In the genomic region with DNA sequence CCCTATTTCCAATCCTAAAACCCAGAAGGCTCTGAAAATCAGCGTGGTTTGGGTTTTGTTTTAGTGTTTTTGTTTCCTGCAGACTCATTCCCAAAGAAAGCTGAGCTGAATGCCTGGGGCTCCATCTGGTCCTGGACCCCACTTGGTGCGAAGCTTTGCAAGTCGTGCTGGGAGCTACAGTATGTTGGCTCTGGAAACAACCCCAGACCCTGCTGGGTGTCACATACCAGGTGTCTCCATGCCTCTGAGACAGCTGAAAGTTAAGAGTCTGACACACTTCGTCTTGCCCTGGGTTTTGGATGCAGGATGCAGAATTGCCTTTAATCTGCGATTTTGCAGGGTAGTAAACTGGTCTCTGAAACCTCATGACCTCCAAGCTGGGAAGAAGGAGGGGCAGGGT, we compare ENCODE assay signal across 16 mouse cellular contexts. TPM values are rescaled to one million over a fixed set of nuclear protein-coding genes. Genes with fewer than 3 reads are reported as not detected.
DNase-seq lines count a peak whose midpoint lies in the region; ATAC-seq lines count a peak whose summit lies in the region.
"Had no signal": no experiment of that assay in that cellular context is flagged by ENCODE, and none has a peak within 500 bp of the region (broad histone marks: within the 10 kb centered on the region; RNA-seq: fewer than 3 reads in every experiment).

No protein-coding gene starts in this region.

- no peaks in the 10 kb centered on the region for H3K36me3 ChIP-seq in forebrain, embryonic 13.5 days (ENCODE audit: poor library complexity, severe bottlenecking)
- no peaks in the 10 kb centered on the region for H3K36me3 ChIP-seq in limb, embryonic 13.5 days
- no peaks in the 10 kb centered on the region for H3K36me3 ChIP-seq in midbrain, embryonic 15.5 days (replicated peaks)
- H3K36me3 ChIP-seq: heart, embryonic 10.5 days; limb, embryonic 15.5 days had no signal

- 0 out of 2 replicates have a peak overlapping the region, but pooled peaks have one; percentile 7 for H3K27ac ChIP-seq in forebrain, embryonic 13.5 days
- peak overlapping the region; percentile 67; the same call in 1 of the 2 replicates for H3K27ac ChIP-seq in limb, embryonic 13.5 days
- no peak overlapping the region for H3K27ac ChIP-seq in midbrain, embryonic 15.5 days
- H3K27ac ChIP-seq: heart, embryonic 10.5 days; kidney, postnatal 0 days had no signal

- no peak overlapping the region for H3K4me3 ChIP-seq in forebrain, embryonic 13.5 days
- H3K4me3 ChIP-seq in limb, embryonic 13.5 days: no peak overlapping the region
- H3K4me3 ChIP-seq in midbrain, embryonic 15.5 days: no peak overlapping the region
- H3K4me3 ChIP-seq: heart, embryonic 10.5 days; limb, embryonic 15.5 days had no signal

- peaks cover 18% of the 10 kb centered on the region for H3K4me1 ChIP-seq in forebrain, embryonic 13.5 days
- peaks cover 22% of the 10 kb centered on the region for H3K4me1 ChIP-seq in limb, embryonic 13.5 days
- peaks cover 10% of the 10 kb centered on the region; the same call in 1 of the 2 replicates for H3K4me1 ChIP-seq in midbrain, embryonic 15.5 days

- H3K27me3 ChIP-seq in forebrain, embryonic 13.5 days: peaks cover 16% of the 10 kb centered on the region; the same call in 1 of the 2 replicates
- H3K27me3 ChIP-seq in limb, embryonic 13.5 days: no peaks in the 10 kb centered on the region
- no peaks in the 10 kb centered on the region for H3K27me3 ChIP-seq in midbrain, embryonic 15.5 days (replicated peaks)
- H3K27me3 ChIP-seq: limb, embryonic 15.5 days; Patski had no signal

- WGBS in forebrain, embryonic 13.5 days: 38% methylated on average over 5 of the region's 5 CpGs
- WGBS in limb, embryonic 13.5 days: 12% methylated on average over 5 of the region's 5 CpGs
- WGBS in midbrain, embryonic 15.5 days: 35% methylated on average over 5 of the region's 5 CpGs

- no peaks in the 10 kb centered on the region for H3K9me3 ChIP-seq in forebrain, embryonic 13.5 days (replicated peaks)
- no peaks in the 10 kb centered on the region for H3K9me3 ChIP-seq in limb, embryonic 13.5 days
- no peaks in the 10 kb centered on the region for H3K9me3 ChIP-seq in midbrain, embryonic 15.5 days
- H3K9me3 ChIP-seq: heart, embryonic 10.5 days; limb, embryonic 15.5 days had no signal

- no peak overlapping the region for H3K9ac ChIP-seq in forebrain, embryonic 13.5 days
- H3K9ac ChIP-seq in limb, embryonic 13.5 days: peak overlapping the region; percentile 39; the same call in 1 of the 2 replicates
- H3K9ac ChIP-seq in midbrain, embryonic 15.5 days: no peak overlapping the region
- H3K9ac ChIP-seq: limb, embryonic 15.5 days; lung, embryonic 14.5 days had no signal

- no peak overlapping the region for H3K4me2 ChIP-seq in forebrain, embryonic 13.5 days
- H3K4me2 ChIP-seq in limb, embryonic 13.5 days (replicated peaks): no peak overlapping the region
- no peak overlapping the region for H3K4me2 ChIP-seq in midbrain, embryonic 15.5 days
- H3K4me2 ChIP-seq: limb, embryonic 15.5 days; lung, embryonic 14.5 days had no signal

- DNase-seq in thymus, postnatal 0 days (ENCODE audit: low spot score): peak; percentile 30
- DNase-seq in thymus, postnatal 36 days: no peak
- peak; percentile 88 for DNase-seq in cerebellum, adult 9-10 months
- no peak for DNase-seq in spleen, postnatal 4 days (ENCODE audit: low spot score in 2 of 2)
- no peak for DNase-seq in heart, postnatal 4 days
- DNase-seq: lung, embryonic 14.5 days had no signal

- no peak; the same call in 1 of the 2 replicates for ATAC-seq in forebrain, embryonic 13.5 days
- ATAC-seq in limb, embryonic 13.5 days (ENCODE audit: low FRiP score, low read depth): no peak
- no peak for ATAC-seq in midbrain, embryonic 15.5 days (replicated peaks)
- ATAC-seq: Patski had no signal

RNA-seq across cellular contexts. Expression of gene Cdh15, which starts 23.2 kb away (rescaled TPM):
- 0.21 and 0.36 TPM in 2 replicates for polyA plus RNA-seq in thymus, postnatal 0 days (2015; fragmentation: Nextera tagmentation; extraction: Ambion mirVana)
- polyA plus RNA-seq in forebrain, embryonic 13.5 days (2015; fragmentation: Nextera tagmentation; extraction: Ambion mirVana): 0.28 and 0.74 TPM in 2 replicates
- polyA plus RNA-seq in limb, embryonic 13.5 days (2015; fragmentation: Nextera tagmentation; extraction: Ambion mirVana): 27.2 and 28.6 TPM in 2 replicates
- polyA plus RNA-seq in midbrain, embryonic 15.5 days (2015; fragmentation: Nextera tagmentation; extraction: Ambion mirVana): 2.0 and 2.1 TPM in 2 replicates
- under 1 TPM in 1 of 2 experiments, not detected in 1; 0.16 TPM for total RNA-seq in heart, postnatal 4 days (2021)
- total RNA-seq: hematopoietic stem cell, adult 5-6 weeks; megakaryocyte-erythroid progenitor cell, adult 5-6 weeks had no signal
- polyA plus RNA-seq: lung, embryonic 14.5 days; small intestine, adult 2 months had no signal

RNA-seq across cellular contexts. Expression of gene Acsf3, which starts 49.3 kb away (rescaled TPM):
- polyA plus RNA-seq in thymus, postnatal 0 days (2015; fragmentation: Nextera tagmentation; extraction: Ambion mirVana): 13.8 and 14.0 TPM in 2 replicates
- polyA plus RNA-seq in forebrain, embryonic 13.5 days (2015; fragmentation: Nextera tagmentation; extraction: Ambion mirVana): 15.4 and 17.4 TPM in 2 replicates
- 18.2 and 19.8 TPM in 2 replicates for polyA plus RNA-seq in limb, embryonic 13.5 days (2015; fragmentation: Nextera tagmentation; extraction: Ambion mirVana)
- 16.4 and 18.3 TPM in 2 replicates for polyA plus RNA-seq in midbrain, embryonic 15.5 days (2015; fragmentation: Nextera tagmentation; extraction: Ambion mirVana)
- total RNA-seq in heart, postnatal 4 days (2021): 10 to 100 TPM; 23.8 to 24.9 TPM

Comparison
In these comparisons a context has a peak if more than half of its experiments do, and no peak if none do; other contexts are left out.
1. DNase-seq: peak in thymus, postnatal 0 days (single experiment) and cerebellum, adult 9-10 months (single experiment); none in thymus, postnatal 36 days (0 of 2), spleen, postnatal 4 days (0 of 2) and heart, postnatal 4 days (single experiment).